Mouse (Mus musculus): ENCODE data around the gene Rrp1.
"Not testable (repeated sequence)": the region's sequence is repeated elsewhere in the genome, so short reads cannot be mapped to it uniquely, and the experiment has no call there.

The Rrp1 gene

GRCm38 (mm10) chr10:78372681-78373668 is 39.9 kb downstream of the Rrp1 start:
- no peak for DNase-seq

- DNase-seq, result no peak
These were observed 41.1 kb downstream of the Rrp1 start for GRCm38 (mm10) chr10:78371746-78372145.

GRCm38 (mm10) chr10:78367586-78367985 is 45.3 kb downstream of the Rrp1 start:
- DNase-seq, result no peak

DNA sequence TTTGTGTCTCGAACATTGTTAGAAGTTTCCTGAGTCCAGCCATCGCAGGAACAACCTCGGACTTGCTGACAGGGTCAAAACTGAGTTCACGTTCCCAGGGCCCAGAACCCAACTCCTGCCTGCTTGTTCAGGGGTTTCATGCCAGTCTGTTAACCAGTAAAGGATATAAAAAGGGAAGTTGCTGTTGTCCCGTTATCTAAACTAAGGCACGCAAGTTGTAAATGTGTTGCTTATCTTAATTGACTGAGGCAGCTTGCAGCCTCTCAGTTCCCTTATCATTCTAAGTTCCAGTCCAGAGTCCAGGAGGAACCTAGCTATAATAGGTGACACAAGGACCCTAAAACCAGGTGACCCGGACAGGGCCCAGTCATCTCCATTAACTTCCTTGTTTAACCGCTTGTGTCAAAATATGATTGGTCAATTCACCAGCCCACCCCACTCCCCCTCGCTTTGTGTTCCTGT is 46.0 kb downstream of the Rrp1 start:
- DNase-seq, result no peak

DNA sequence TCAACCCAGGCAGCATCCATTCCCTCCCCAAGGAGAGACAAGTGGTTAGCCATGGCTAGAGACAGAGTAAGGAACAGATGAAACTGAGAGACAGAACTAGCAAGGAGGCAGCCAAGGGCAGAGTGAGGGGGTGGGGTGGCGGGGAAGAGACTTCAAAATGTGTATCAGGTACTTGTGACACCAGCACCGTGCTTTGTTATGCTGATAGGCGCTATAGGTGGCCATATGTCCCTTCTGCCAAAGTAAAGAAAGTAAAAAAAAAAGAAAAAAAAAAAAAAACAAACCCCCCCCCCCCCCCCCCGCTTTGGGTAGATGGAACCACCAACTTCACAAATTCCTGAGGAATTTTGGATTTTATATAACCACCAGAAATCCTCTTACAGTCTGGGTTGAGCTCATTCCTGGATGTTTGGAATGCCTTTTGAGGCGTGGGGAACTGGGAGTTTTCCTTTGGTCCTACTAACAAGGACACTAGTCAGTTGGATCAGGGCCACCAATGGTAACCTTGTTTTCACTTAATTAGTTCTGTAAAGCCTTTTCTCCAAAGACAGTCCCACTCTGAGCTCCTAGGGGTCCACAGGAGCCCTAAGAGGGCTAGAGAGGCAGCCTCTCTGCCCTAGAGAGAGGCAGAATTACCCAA is 46.5 kb downstream of the Rrp1 start:
- DNase-seq, result no peak

GRCm38 (mm10) chr10:78365555-78365954 is 47.3 kb downstream of the Rrp1 start:
- DNase-seq, result no peak

GRCm38 (mm10) chr10:78364106-78364505 is 48.7 kb downstream of the Rrp1 start:
- DNase-seq, result no peak

- no peak for DNase-seq
These were observed 49.5 kb downstream of the Rrp1 start for GRCm38 (mm10) chr10:78363366-78363765.

DNA sequence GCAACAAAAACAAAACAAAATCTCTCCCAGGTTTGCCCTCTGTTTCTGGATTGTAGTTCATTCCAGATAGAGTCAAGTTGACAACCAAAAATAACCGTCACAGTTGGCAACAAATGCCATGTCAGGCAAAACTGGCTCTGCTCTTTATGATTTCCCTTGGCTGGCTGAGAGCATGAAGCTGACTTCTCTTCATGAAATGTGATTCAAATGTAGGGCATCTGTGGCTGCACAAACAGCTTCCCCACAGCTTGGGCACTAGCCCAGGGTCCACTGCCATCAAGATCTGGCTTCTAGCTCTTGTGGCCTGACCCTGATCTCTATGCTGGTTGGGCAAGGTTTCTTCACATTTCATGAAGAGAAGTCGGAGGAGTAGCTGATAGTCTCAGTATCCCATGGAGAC is 50.9 kb downstream of the Rrp1 start:
- no peak for DNase-seq

- no peak for DNase-seq
These were observed 52.5 kb downstream of the Rrp1 start for GRCm38 (mm10) chr10:78360290-78360711.

DNA sequence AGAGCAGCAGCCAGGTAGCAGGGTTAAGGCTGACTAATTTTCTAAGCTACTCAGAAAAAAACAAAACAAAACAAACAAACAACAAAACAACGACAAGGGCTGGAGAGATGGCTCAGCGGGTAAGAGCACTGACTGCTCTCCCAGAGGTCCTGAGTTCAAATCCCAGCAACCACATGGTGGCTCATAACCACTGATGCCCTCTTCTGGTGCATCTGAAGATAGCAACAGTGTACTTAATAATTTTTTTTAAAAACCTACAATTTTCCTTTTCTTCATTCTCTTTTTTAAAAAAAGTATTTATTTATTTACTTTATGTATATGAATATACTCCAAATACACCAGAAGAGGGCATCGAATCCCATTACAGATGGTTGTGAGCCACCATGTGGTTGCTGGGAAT is 53.8 kb downstream of the Rrp1 start:
- not testable (repeated sequence) for DNase-seq

- no peak for DNase-seq
These were observed 54.6 kb downstream of the Rrp1 start for GRCm38 (mm10) chr10:78358266-78358665.

- DNase-seq, result peak; percentile 20
These were observed 55.1 kb downstream of the Rrp1 start for GRCm38 (mm10) chr10:78357742-78358141.

DNA sequence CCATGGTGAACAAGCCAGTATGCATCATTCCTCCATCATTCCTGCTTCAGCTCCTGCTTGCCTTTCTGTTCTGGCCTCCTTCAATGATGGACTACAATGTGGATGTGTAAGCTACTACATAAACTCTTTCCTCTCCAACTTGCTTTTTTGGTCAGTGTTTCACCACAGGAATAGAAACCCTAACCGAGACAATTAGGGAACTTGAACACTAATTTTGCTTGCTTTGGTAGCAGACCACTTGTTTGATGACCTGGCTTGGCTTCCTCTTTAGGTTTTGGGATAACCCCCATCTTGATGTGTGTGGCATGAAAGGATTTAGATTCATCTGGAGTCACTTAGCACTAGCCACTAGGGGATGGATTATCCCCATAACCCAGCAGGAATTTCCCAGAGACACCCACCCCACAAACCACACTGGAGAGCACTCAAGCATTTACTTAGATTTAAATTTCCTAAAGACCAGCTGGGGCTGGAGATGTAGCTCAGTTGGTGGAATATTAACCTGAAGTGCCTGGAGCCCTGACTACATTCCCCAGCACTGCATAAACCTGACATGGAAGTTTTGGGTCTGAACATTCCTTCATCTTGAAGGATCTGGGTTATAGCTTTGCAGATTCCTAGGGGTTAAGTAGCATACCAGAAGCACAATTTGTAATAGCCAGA is 56.8 kb downstream of the Rrp1 start:
- DNase-seq, result peak; percentile 76

- DNase-seq, result no peak
These were observed 59.6 kb downstream of the Rrp1 start for GRCm38 (mm10) chr10:78353196-78353595.

- no peak for DNase-seq
These were observed 60.2 kb downstream of the Rrp1 start for GRCm38 (mm10) chr10:78352666-78353030.

- peak; percentile 57 for DNase-seq
These were observed 60.8 kb downstream of the Rrp1 start, which contains the start of gene Agpat3 for GRCm38 (mm10) chr10:78351887-78352665. Gene Agpat3, minus strand, starts transcription at chr10:78352489.

GRCm38 (mm10) chr10:78351564-78351886 is 61.3 kb downstream of the Rrp1 start:
- DNase-seq, result peak; percentile 75

GRCm38 (mm10) chr10:78350796-78351556 is 61.9 kb downstream of the Rrp1 start:
- no peak for DNase-seq

Data from kidney, adult 9 months (tissue).